Mouse (Mus musculus) CH12.LX (cell line): ENCODE measurements around the gene Ccnl2. TPM values are rescaled to one million over a fixed set of nuclear protein-coding genes. Genes with fewer than 3 reads are reported as not detected.
A peak's percentile ranks its signal among the peaks of the same experiment; 100 is the strongest.

ENCODE experiments used
- DNase-seq: peaks from one replicate; pipeline ENCODE4 v3.0.0-alpha.2; 2013; ENCODE audit errors: extremely low read depth
- H3K27ac ChIP-seq: 2 replicates; pipeline ENCODE4 v1.5.1; 2012; ENCODE audit warnings: low read depth, mild to moderate bottlenecking, control low read depth, moderate library complexity; ENCODE audit not compliant: insufficient read depth
- H3K27me3 ChIP-seq: replicated peaks from 2 replicates; pipeline ENCODE3; 2012; ENCODE audit warnings: inconsistent platforms
- H3K36me3 ChIP-seq, 2 experiments: replicated peaks in 1 of 2; 2 replicates each; pipeline versions ENCODE3 to v1.6.1; 2012; ENCODE audit warnings: inconsistent platforms in 1 of 2, low read length in 1 of 2, mild to moderate bottlenecking in 1 of 2, mixed read lengths in 1 of 2, moderate library complexity in 1 of 2; ENCODE audit not compliant: control insufficient read depth in 1 of 2, insufficient read depth in 1 of 2
- H3K4me1 ChIP-seq, 2 experiments: 2 replicates each; pipeline ENCODE4 v1.6.1; 2012; ENCODE audit warnings: inconsistent platforms in 1 of 2, moderate library complexity in 1 of 2; ENCODE audit not compliant: insufficient read depth in 2 of 2, control insufficient read depth in 1 of 2
- H3K4me2 ChIP-seq: 2 replicates; pipeline ENCODE4 v1.6.1; 2012; ENCODE audit warnings: low read depth, mild to moderate bottlenecking, control low read depth; ENCODE audit not compliant: poor library complexity, insufficient read depth, severe bottlenecking
- H3K4me3 ChIP-seq, 3 experiments: fragments of 150-350 bp in 1 of 3; sonication (generic) in 1 of 3; replicated peaks in 1 of 3; 2 replicates each; pipeline versions ENCODE3 to v1.5.1; 2011 to 2012; ENCODE audit warnings: low read depth in 2 of 3, low read length in 2 of 3, mild to moderate bottlenecking in 2 of 3, moderate library complexity in 2 of 3, control low read depth in 1 of 3, improper control_type of control experiment in 1 of 3, inconsistent platforms in 1 of 3, mixed read lengths in 1 of 3; ENCODE audit not compliant: poor library complexity in 1 of 3
- H3K79me2 ChIP-seq: replicated peaks from 2 replicates; pipeline ENCODE4 v1.6.1; 2012; ENCODE audit warnings: mild to moderate bottlenecking, moderate library complexity; ENCODE audit not compliant: control insufficient read depth, poor library complexity, insufficient read depth, severe bottlenecking; ENCODE audit errors: extremely low read depth
- H3K9ac ChIP-seq: 2 replicates; pipeline ENCODE4 v1.6.1; 2012; ENCODE audit warnings: low read depth, mild to moderate bottlenecking, control low read depth, moderate library complexity; ENCODE audit not compliant: insufficient read depth
- H3K9me3 ChIP-seq: replicated peaks from 2 replicates; pipeline ENCODE3; 2012; ENCODE audit warnings: low read length, inconsistent platforms, mixed read lengths
- BHLHE40 ChIP-seq: IDR thresholded peaks from 2 replicates; pipeline ENCODE4 v1.6.1; 2011; ENCODE audit warnings: mild to moderate bottlenecking, low read depth, low read length, improper control_type of control experiment
- CHD1 ChIP-seq: IDR thresholded peaks from 2 replicates; pipeline ENCODE4 v1.6.1; 2012; ENCODE audit warnings: low read depth, low read length, improper control_type of control experiment, inconsistent platforms
- EP300 ChIP-seq: IDR thresholded peaks from 2 replicates; pipeline ENCODE4 v1.6.1; 2011; ENCODE audit warnings: low read length, improper control_type of control experiment
- ETS1 ChIP-seq: conservative IDR thresholded peaks from 2 replicates; pipeline ENCODE4 v1.6.1; 2012; ENCODE audit warnings: low read depth, mild to moderate bottlenecking, inconsistent platforms, low read length, improper control_type of control experiment, moderate library complexity
- KAT2A ChIP-seq: IDR thresholded peaks from 2 replicates; pipeline ENCODE4 v1.6.1; 2012; ENCODE audit warnings: low read length, improper control_type of control experiment, inconsistent platforms; ENCODE audit not compliant: insufficient replicate concordance
- MAZ ChIP-seq: IDR thresholded peaks from 2 replicates; pipeline ENCODE4 v1.6.1; 2012; ENCODE audit warnings: low read depth, mild to moderate bottlenecking, inconsistent platforms, low read length, improper control_type of control experiment, moderate library complexity
- MEF2A ChIP-seq: IDR thresholded peaks from 2 replicates; pipeline ENCODE4 v1.6.1; 2014; ENCODE audit warnings: low read depth, mild to moderate bottlenecking, inconsistent platforms, low read length, improper control_type of control experiment, borderline replicate concordance
- MXI1 ChIP-seq: IDR thresholded peaks from 2 replicates; pipeline ENCODE4 v1.6.1; 2011; ENCODE audit warnings: mild to moderate bottlenecking, low read depth, low read length, improper control_type of control experiment
- RAD21 ChIP-seq: IDR thresholded peaks from 2 replicates; pipeline ENCODE4 v1.6.1; 2011; ENCODE audit warnings: low read depth, mild to moderate bottlenecking, low read length, improper control_type of control experiment, moderate library complexity
- SMC3 ChIP-seq: IDR thresholded peaks from 2 replicates; pipeline ENCODE4 v1.6.1; 2011; ENCODE audit warnings: low read depth, low read length, improper control_type of control experiment
- ZMIZ1 ChIP-seq: IDR thresholded peaks from 2 replicates; pipeline ENCODE4 v1.6.1; 2012; ENCODE audit warnings: low read depth, mild to moderate bottlenecking, inconsistent platforms, low read length, improper control_type of control experiment
- dilution Hi-C: fragments of 300-500 bp; cut with MboI; formaldehyde crosslinking; loops from 2 replicates; pipeline ENCODE4 v1.14.3; 2020; ENCODE audit warnings: low sequenced_read_pairs; ENCODE audit not compliant: extremely low pct_unique_long_range_greater_than_20kb, extremely low pct_ligation_motif_present
- in situ Hi-C: fragments of 300-500 bp; cut with MboI; formaldehyde crosslinking; loops from 3 replicates; pipeline ENCODE4 v1.14.3; 2019; ENCODE audit warnings: low sequenced_read_pairs, low pct_ligation_motif_present, low pct_unique_long_range_greater_than_20kb, mixed read lengths
- polyA plus RNA-seq: library from polyadenylated mRNA; unstranded; fragments of >175 nt; gene quantifications from 2 replicates; pipeline ENCODE4 v1.2.1, GENCODE M21; 2012; ENCODE audit warnings: low read depth; ENCODE audit not compliant: insufficient read length
- total RNA-seq, 2 experiments: library from RNA; depleted of rRNA; stranded (reverse); fragments of 300-350 nt in 1 of 2; fragments of >200 nt in 1 of 2; gene quantifications; 2 replicates each; pipeline ENCODE4 v1.2.3; 2012 to 2014

Gene Ccnl2
- total and polyA plus RNA-seq, 3 experiments, result 59.6 to 67.7 (median 63.7) TPM

- TF ChIP-seq KAT2A (no peak), SMC3 (no peak)
These were observed 38.0 kb upstream of the Ccnl2 start, which contains the start of gene Vwa1 (continued) for GRCm38 (mm10) chr4:155774280-155774754.

GRCm38 (mm10) chr4:155774971-155775740 is 37.1 kb upstream of the Ccnl2 start:
- no peak overlapping the region for H3K27ac ChIP-seq
- H3K4me2 ChIP-seq, result peak overlapping the region; percentile 79; the same call in 1 of the 2 replicates
- H3K79me2 ChIP-seq, result no peaks in the 10 kb centered on the region
- peaks cover 52% of the 10 kb centered on the region for H3K27me3 ChIP-seq
- H3K4me1 ChIP-seq, result peaks cover 17 to 38% of the 10 kb centered on the region in 2 experiments
- in situ Hi-C loops (no loop called here), dilution Hi-C loops (no loop called here)
- TF ChIP-seq BHLHE40 (peak; percentile 42), MXI1 (no peak), MEF2A (peak; percentile 29; the same call in 1 of the 2 replicates), ETS1 (peak; percentile 27; the same call in 1 of the 2 replicates), EP300 (peak; percentile 16; the same call in 1 of the 2 replicates), MAZ (0 out of 2 replicates have a peak, but pooled peaks have one; percentile 24), KAT2A (no peak)
- H3K36me3 ChIP-seq, result no peaks in the 10 kb centered on the region
- peak; percentile 55 for DNase-seq
- H3K4me3 ChIP-seq, result no peak overlapping the region
- H3K9ac ChIP-seq, result no peak overlapping the region
- no peaks in the 10 kb centered on the region for H3K9me3 ChIP-seq

GRCm38 (mm10) chr4:155775855-155776254 is 36.4 kb upstream of the Ccnl2 start:
- Histone ChIP-seq H3K9me3 (no peaks in the 10 kb centered on the region), H3K4me1 (peaks cover 14 to 36% of the 10 kb centered on the region in 2 experiments), H3K4me2 (no peak overlapping the region), H3K36me3 (no peaks in the 10 kb centered on the region), H3K79me2 (no peaks in the 10 kb centered on the region), H3K27ac (no peak overlapping the region), H3K4me3 (no peak overlapping the region)
- in situ Hi-C loops, result no loop called here
- no peak for DNase-seq
- dilution Hi-C loops, result no loop called here
- TF ChIP-seq CHD1, result no peak
- no peak for TF ChIP-seq ZMIZ1
- TF ChIP-seq BHLHE40, result no peak
- no peak for TF ChIP-seq RAD21
- TF ChIP-seq, all 38 proteins: peak for 0
- Histone ChIP-seq H3K9ac (no peak overlapping the region), H3K27me3 (peaks cover 50% of the 10 kb centered on the region)
